Mouse (Mus musculus) ES-Bruce4 (cell line): ENCODE data around the gene Ppm1l. TPM values are rescaled to one million over a fixed set of nuclear protein-coding genes. Genes with fewer than 3 reads are reported as not detected.

Experiments
- H3K27ac ChIP-seq: 2 replicates; pipeline ENCODE4 v1.5.1; 2012; ENCODE audit warnings: low read length, inconsistent platforms; ENCODE audit not compliant: insufficient read depth
- H3K27me3 ChIP-seq: 2 replicates; pipeline ENCODE4 v1.6.1; 2012; ENCODE audit warnings: mild to moderate bottlenecking, low read length, inconsistent platforms; ENCODE audit not compliant: control insufficient read depth, poor library complexity, insufficient read depth, severe bottlenecking
- H3K36me3 ChIP-seq: 2 replicates; pipeline ENCODE4 v1.6.1; 2012; ENCODE audit warnings: inconsistent platforms, mild to moderate bottlenecking, low read length, moderate library complexity; ENCODE audit not compliant: control insufficient read depth, poor library complexity, insufficient read depth, severe bottlenecking
- H3K4me1 ChIP-seq: one replicate; pipeline ENCODE4 v1.8.1; 2011; ENCODE audit warnings: low read length; ENCODE audit not compliant: control insufficient read depth, insufficient read depth
- H3K4me3 ChIP-seq: 2 replicates; pipeline ENCODE4 v1.5.1; 2011; ENCODE audit warnings: low read depth, mild to moderate bottlenecking, low read length
- H3K9ac ChIP-seq: 2 replicates; pipeline ENCODE4 v1.6.1; 2012; ENCODE audit warnings: low read depth, mild to moderate bottlenecking, inconsistent platforms; ENCODE audit not compliant: poor library complexity, severe bottlenecking
- H3K9me3 ChIP-seq: replicated peaks from 2 replicates; pipeline ENCODE4 v1.6.1; 2012; ENCODE audit warnings: mild to moderate bottlenecking, low read length, inconsistent platforms; ENCODE audit not compliant: control insufficient read depth, poor library complexity, insufficient read depth, severe bottlenecking
- CTCF ChIP-seq: IDR thresholded peaks from one replicate; pipeline ENCODE4 v1.8.1; 2011; ENCODE audit warnings: low read depth, low read length
- EP300 ChIP-seq: IDR thresholded peaks from 2 replicates; pipeline ENCODE4 v1.6.1; 2011; ENCODE audit warnings: low read depth, low read length; ENCODE audit not compliant: insufficient read depth
- POLR2A ChIP-seq: IDR thresholded peaks from one replicate; pipeline ENCODE4 v1.8.1; 2011; ENCODE audit warnings: low read length; ENCODE audit not compliant: insufficient read depth
- polyA plus RNA-seq: library from polyadenylated mRNA; stranded (reverse); fragments of >200 nt; gene quantifications from 2 replicates; pipeline ENCODE4 v1.2.4, GENCODE M21; 2011; ENCODE audit warnings: low read depth; ENCODE audit not compliant: missing spikeins, insufficient read depth, insufficient read length

The Ppm1l gene
- polyA plus RNA-seq, 1 experiment = 3.5 TPM

GRCm38 (mm10) chr3:69427259-69427658 is 110.6 kb downstream of the Ppm1l start:
- H3K27ac ChIP-seq = no peak overlapping the region
- no peaks in the 10 kb centered on the region for H3K36me3 ChIP-seq
- H3K4me3 ChIP-seq = no peak overlapping the region
- no peaks in the 10 kb centered on the region for H3K4me1 ChIP-seq
- no peaks in the 10 kb centered on the region for H3K27me3 ChIP-seq
- TF ChIP-seq POLR2A (no peak), EP300 (no peak), CTCF (no peak)
- no peaks in the 10 kb centered on the region for H3K9me3 ChIP-seq
- H3K9ac ChIP-seq = no peak overlapping the region

GRCm38 (mm10) chr3:69428221-69428620 is 111.6 kb downstream of the Ppm1l start:
- Histone ChIP-seq H3K27ac (no peak overlapping the region), H3K27me3 (no peaks in the 10 kb centered on the region), H3K4me1 (no peaks in the 10 kb centered on the region), H3K9ac (no peak overlapping the region), H3K36me3 (no peaks in the 10 kb centered on the region), H3K4me3 (no peak overlapping the region), H3K9me3 (no peaks in the 10 kb centered on the region)
- TF ChIP-seq EP300 (no peak), CTCF (no peak), POLR2A (no peak)

GRCm38 (mm10) chr3:69429319-69429718 is 112.7 kb downstream of the Ppm1l start:
- H3K27me3 ChIP-seq = no peaks in the 10 kb centered on the region
- H3K9ac ChIP-seq = no peak overlapping the region
- H3K9me3 ChIP-seq = no peaks in the 10 kb centered on the region
- no peak for TF ChIP-seq POLR2A
- TF ChIP-seq CTCF = no peak
- no peak for TF ChIP-seq EP300
- H3K27ac ChIP-seq = no peak overlapping the region
- H3K4me1 ChIP-seq = no peaks in the 10 kb centered on the region
- H3K36me3 ChIP-seq = no peaks in the 10 kb centered on the region
- H3K4me3 ChIP-seq = no peak overlapping the region

GRCm38 (mm10) chr3:69433580-69433979 is 116.9 kb downstream of the Ppm1l start:
- Histone ChIP-seq H3K27me3 (no peaks in the 10 kb centered on the region), H3K4me1 (no peaks in the 10 kb centered on the region), H3K9me3 (no peaks in the 10 kb centered on the region), H3K27ac (no peak overlapping the region), H3K4me3 (no peak overlapping the region), H3K9ac (no peak overlapping the region), H3K36me3 (no peaks in the 10 kb centered on the region)
- TF ChIP-seq EP300 (no peak), POLR2A (no peak), CTCF (no peak)

GRCm38 (mm10) chr3:69438773-69439514 is 122.3 kb downstream of the Ppm1l start:
- H3K36me3 ChIP-seq = no peaks in the 10 kb centered on the region
- H3K27me3 ChIP-seq = no peaks in the 10 kb centered on the region
- H3K9ac ChIP-seq = no peak overlapping the region
- no peak overlapping the region for H3K4me3 ChIP-seq
- TF ChIP-seq CTCF (no peak), EP300 (no peak), POLR2A (no peak)
- no peak overlapping the region for H3K27ac ChIP-seq
- no peaks in the 10 kb centered on the region for H3K4me1 ChIP-seq
- H3K9me3 ChIP-seq = no peaks in the 10 kb centered on the region

GRCm38 (mm10) chr3:69440761-69441160 is 124.1 kb downstream of the Ppm1l start:
- no peak overlapping the region for H3K4me3 ChIP-seq
- TF ChIP-seq POLR2A (no peak), EP300 (no peak), CTCF (no peak)
- no peak overlapping the region for H3K27ac ChIP-seq
- no peak overlapping the region for H3K9ac ChIP-seq
- H3K36me3 ChIP-seq = no peaks in the 10 kb centered on the region
- no peaks in the 10 kb centered on the region for H3K27me3 ChIP-seq
- no peaks in the 10 kb centered on the region for H3K9me3 ChIP-seq
- H3K4me1 ChIP-seq = no peaks in the 10 kb centered on the region
